Mouse (Mus musculus) ES-E14 (cell line): Measurements from ENCODE around the gene Ssbp2. TPM values are rescaled to one million over a fixed set of nuclear protein-coding genes. Genes with fewer than 3 reads are reported as not detected.

Experiments
- DNase-seq: peaks from one replicate; pipeline ENCODE4 v3.0.0-alpha.2; 2013; ENCODE audit warnings: low read depth, low spot score
- H3K27ac ChIP-seq: 2 replicates; pipeline ENCODE4 v1.5.1; 2012; ENCODE audit warnings: low read depth, mild to moderate bottlenecking, low read length, moderate library complexity, mixed read lengths; ENCODE audit not compliant: poor library complexity, insufficient read depth, severe bottlenecking
- H3K36me3 ChIP-seq: 2 replicates; pipeline ENCODE4 v1.6.1; 2012; ENCODE audit warnings: mild to moderate bottlenecking, low read length, moderate library complexity, mixed read lengths; ENCODE audit not compliant: control insufficient read depth, poor library complexity, insufficient read depth, severe bottlenecking
- H3K4me1 ChIP-seq, 2 experiments: fragments of 150-350 bp in 1 of 2; sonication (generic) in 1 of 2; 2 replicates each; pipeline ENCODE4 v1.6.1; 2012; ENCODE audit warnings: low read length in 2 of 2, mild to moderate bottlenecking in 1 of 2, mixed read lengths in 1 of 2; ENCODE audit not compliant: control insufficient read depth in 2 of 2, insufficient read depth in 2 of 2, poor library complexity in 1 of 2
- H3K4me3 ChIP-seq, 2 experiments: fragments of 150-350 bp in 1 of 2; sonication (generic) in 1 of 2; 2 replicates each; pipeline ENCODE4 v1.5.1; 2012; ENCODE audit warnings: low read length in 2 of 2, low read depth in 1 of 2, mild to moderate bottlenecking in 1 of 2, mixed read lengths in 1 of 2; ENCODE audit not compliant: insufficient read depth in 1 of 2, poor library complexity in 1 of 2, severe bottlenecking in 1 of 2
- H3K9ac ChIP-seq: 2 replicates; pipeline ENCODE4 v1.6.1; 2012; ENCODE audit warnings: low read depth, mild to moderate bottlenecking, low read length, mixed read lengths; ENCODE audit not compliant: poor library complexity, insufficient read depth, severe bottlenecking
- H3K9me3 ChIP-seq: fragments of 150-350 bp; sonication (generic); 2 replicates; pipeline ENCODE4 v1.6.1; 2012; ENCODE audit warnings: low read depth, mild to moderate bottlenecking, low read length; ENCODE audit not compliant: control insufficient read depth, insufficient read depth
- CHD2 ChIP-seq: IDR thresholded peaks from 2 replicates; pipeline ENCODE4 v1.6.1; 2014; ENCODE audit warnings: mild to moderate bottlenecking, low read depth, low read length, inconsistent platforms
- HCFC1 ChIP-seq: IDR thresholded peaks from 2 replicates; pipeline ENCODE4 v1.6.1; 2012; ENCODE audit warnings: low read length, inconsistent platforms, borderline replicate concordance; ENCODE audit not compliant: insufficient read depth
- MAFK ChIP-seq: IDR thresholded peaks from 2 replicates; pipeline ENCODE4 v1.6.1; 2014; ENCODE audit warnings: mild to moderate bottlenecking, low read depth, low read length, inconsistent platforms; ENCODE audit not compliant: insufficient read depth
- ZC3H11A ChIP-seq: IDR thresholded peaks from 2 replicates; pipeline ENCODE4 v1.6.1; 2012; ENCODE audit warnings: low read depth, mild to moderate bottlenecking, inconsistent platforms, low read length, borderline replicate concordance
- ZNF384 ChIP-seq: IDR thresholded peaks from 2 replicates; pipeline ENCODE4 v1.6.1; 2012; ENCODE audit warnings: low read depth, low read length, inconsistent platforms
- in situ Hi-C, 2 experiments: fragments of 600-800 bp; cut with MboI; formaldehyde crosslinking; loops; one replicate each; pipeline ENCODE4 v1.15.1; 2025; ENCODE audit warnings: low sequenced_read_pairs in 2 of 2, inconsistent platforms in 1 of 2; ENCODE audit not compliant: unreplicated experiment in 2 of 2
- total RNA-seq: library from RNA; depleted of rRNA; stranded (reverse); fragments of 300-350 nt; gene quantifications from 2 replicates; pipeline ENCODE4 v1.2.3, GENCODE M21; 2012

The Ssbp2 gene
- total RNA-seq, 1 experiment, result 7.2 TPM

DNA sequence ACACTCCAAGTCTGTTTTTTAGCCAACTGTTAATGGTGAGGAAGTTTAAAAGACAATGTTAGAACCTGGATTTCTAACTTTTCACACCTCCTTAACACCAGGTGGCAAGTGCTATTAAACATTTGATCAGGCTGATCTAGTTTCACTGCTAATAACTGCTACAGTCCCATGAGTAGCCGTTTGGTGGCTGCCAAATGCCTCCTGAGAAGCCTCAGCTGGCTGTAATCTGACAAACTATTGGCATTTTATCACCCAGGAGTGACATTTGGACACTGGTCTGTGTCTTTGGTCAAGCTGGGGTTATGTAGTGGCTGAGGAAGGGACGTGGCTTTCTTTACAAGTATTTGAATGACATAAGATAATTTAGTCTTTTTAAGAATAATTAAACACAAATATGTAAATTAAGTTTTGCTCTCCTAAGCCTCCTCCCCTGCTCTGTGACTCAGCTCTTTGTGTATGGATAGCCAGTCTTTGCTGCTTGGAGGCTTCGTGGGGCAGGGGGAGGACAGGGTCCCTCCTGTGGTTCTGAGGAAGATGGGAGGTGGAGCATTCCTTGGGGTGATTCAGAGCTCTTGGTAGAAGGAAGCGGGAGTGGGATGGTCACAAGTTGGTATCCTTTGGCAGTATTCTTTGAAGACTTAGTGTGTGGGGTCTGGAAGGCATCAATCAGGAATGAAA lies 60.1 kb downstream of the Ssbp2 start:
- H3K4me1 ChIP-seq, result no peaks in the 10 kb centered on the region
- DNase-seq, result no peak
- no peaks in the 10 kb centered on the region for H3K36me3 ChIP-seq
- H3K9ac ChIP-seq, result no peak overlapping the region
- no peak overlapping the region for H3K4me3 ChIP-seq
- in situ Hi-C loops, result no loop called here
- TF ChIP-seq ZC3H11A, result no peak
- TF ChIP-seq HCFC1, result no peak
- TF ChIP-seq CHD2, result no peak
- no peak for TF ChIP-seq MAFK
- no peak for TF ChIP-seq ZNF384
- no peak overlapping the region for H3K27ac ChIP-seq
- H3K9me3 ChIP-seq, result no peaks in the 10 kb centered on the region

DNA sequence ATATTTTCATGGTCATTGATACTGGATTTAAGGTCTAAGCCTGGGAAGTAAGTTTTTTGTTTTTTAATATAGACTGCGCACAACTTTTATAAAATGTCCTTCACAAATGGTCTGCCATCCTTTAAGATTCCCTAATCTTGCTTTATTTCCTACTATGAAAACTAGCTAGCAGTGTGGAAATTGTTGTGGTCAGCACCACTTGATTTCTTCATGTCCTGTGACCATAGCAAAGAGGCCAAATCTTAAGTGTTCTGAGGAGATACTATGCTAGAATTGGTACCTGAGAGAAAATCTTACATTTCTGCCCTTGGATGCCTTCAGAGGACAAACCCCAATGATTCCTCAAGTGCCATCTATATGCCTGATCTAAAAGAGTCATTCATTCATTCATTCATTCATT lies 60.9 kb downstream of the Ssbp2 start:
- H3K27ac ChIP-seq, result no peak overlapping the region
- in situ Hi-C loops, result no loop called here
- DNase-seq, result no peak

DNA sequence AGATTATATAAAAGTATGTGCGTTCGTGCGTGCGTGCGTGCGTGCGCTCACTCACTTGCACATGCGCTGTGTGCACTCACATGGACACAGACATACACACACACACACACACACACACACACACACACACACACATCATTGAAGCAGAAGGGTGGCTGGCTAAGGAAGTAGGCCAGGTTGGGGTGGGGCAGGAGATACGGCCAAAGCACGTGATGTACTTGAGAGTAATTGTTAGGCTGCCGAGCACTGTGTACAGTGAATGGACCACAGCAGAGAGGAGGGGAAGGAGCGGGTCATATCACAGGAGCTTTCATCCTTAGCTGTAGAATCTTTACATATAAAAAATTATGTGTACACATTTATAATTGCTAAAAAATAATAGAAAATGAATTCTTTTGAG lies 66.0 kb downstream of the Ssbp2 start:
- no peak overlapping the region for H3K4me3 ChIP-seq
- no peak overlapping the region for H3K27ac ChIP-seq
- TF ChIP-seq ZC3H11A, result no peak
- no peak for TF ChIP-seq CHD2
- TF ChIP-seq HCFC1, result no peak
- no peak for TF ChIP-seq MAFK
- no peak for TF ChIP-seq ZNF384
- in situ Hi-C loops, result no loop called here
- H3K36me3 ChIP-seq, result no peaks in the 10 kb centered on the region
- H3K9ac ChIP-seq, result no peak overlapping the region
- no peaks in the 10 kb centered on the region for H3K4me1 ChIP-seq
- no peaks in the 10 kb centered on the region for H3K9me3 ChIP-seq
- no peak for DNase-seq

More for the DNA sequence above, 60.9 kb downstream of the Ssbp2 start:
- no peak for TF ChIP-seq ZNF384
- TF ChIP-seq MAFK, result no peak
- TF ChIP-seq HCFC1, result no peak
- no peak for TF ChIP-seq CHD2
- no peak for TF ChIP-seq ZC3H11A
- H3K9me3 ChIP-seq, result no peaks in the 10 kb centered on the region
- no peaks in the 10 kb centered on the region for H3K36me3 ChIP-seq
- no peaks in the 10 kb centered on the region for H3K4me1 ChIP-seq
- no peak overlapping the region for H3K9ac ChIP-seq
- no peak overlapping the region for H3K4me3 ChIP-seq

DNA sequence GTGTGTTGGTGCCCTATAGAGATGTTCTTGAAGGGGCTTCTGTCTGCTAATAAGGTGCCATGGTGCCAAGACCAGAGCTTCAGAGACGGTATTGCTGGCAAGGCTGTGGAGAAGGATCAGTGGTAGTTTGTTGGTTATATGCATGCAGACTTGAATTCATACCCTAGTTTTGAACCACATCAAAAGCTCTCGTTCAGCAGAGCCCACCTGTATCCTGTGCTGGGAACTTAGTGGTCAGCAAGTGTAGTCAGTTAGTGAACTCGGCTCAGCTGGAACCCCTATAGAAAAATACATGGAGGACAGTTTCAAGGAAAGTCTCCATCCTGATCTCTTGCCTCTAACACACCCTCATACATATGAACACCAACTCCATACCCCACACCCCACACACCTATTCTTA lies 69.7 kb downstream of the Ssbp2 start:
- no peaks in the 10 kb centered on the region for H3K4me1 ChIP-seq
- H3K9me3 ChIP-seq, result no peaks in the 10 kb centered on the region
- H3K36me3 ChIP-seq, result no peaks in the 10 kb centered on the region
- no peak overlapping the region for H3K4me3 ChIP-seq
- H3K9ac ChIP-seq, result no peak overlapping the region
- in situ Hi-C loops, result no loop called here
- no peak for DNase-seq
- no peak overlapping the region for H3K27ac ChIP-seq
- TF ChIP-seq MAFK (no peak), ZC3H11A (no peak), ZNF384 (no peak), CHD2 (no peak), HCFC1 (no peak)

DNA sequence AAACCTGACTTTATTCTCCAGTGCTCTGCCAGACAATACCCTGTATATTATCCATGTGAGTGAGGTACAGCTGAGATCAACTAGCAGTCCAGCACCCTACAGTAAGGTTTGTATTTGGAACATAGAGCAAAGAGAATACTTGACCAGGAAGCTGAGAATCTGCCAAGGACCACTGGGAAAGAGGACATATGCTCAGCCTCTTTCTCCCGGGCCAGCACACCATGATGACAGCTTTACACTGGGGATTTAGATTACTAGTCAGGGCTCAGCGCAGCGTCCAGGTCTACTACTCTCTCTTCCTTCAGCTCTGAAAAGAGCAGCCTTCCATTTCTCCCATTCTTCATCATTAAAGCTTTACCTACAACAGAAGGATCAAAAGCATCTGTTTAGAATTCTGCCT lies 76.6 kb downstream of the Ssbp2 start:
- Histone ChIP-seq H3K9me3 (no peaks in the 10 kb centered on the region), H3K36me3 (no peaks in the 10 kb centered on the region), H3K9ac (no peak overlapping the region), H3K27ac (no peak overlapping the region), H3K4me3 (no peak overlapping the region), H3K4me1 (no peaks in the 10 kb centered on the region)
- in situ Hi-C loops, result no loop called here
- DNase-seq, result no peak
- TF ChIP-seq CHD2 (no peak), ZNF384 (no peak), ZC3H11A (no peak), HCFC1 (no peak), MAFK (no peak)
